Mouse (Mus musculus): Measurements from ENCODE around the gene Inhbe. TPM values are rescaled to one million over a fixed set of nuclear protein-coding genes. Genes with fewer than 3 reads are reported as not detected.

The Inhbe gene
- polyA plus RNA-seq, 1 experiment from 2014 or later = 0.99 TPM

DNA sequence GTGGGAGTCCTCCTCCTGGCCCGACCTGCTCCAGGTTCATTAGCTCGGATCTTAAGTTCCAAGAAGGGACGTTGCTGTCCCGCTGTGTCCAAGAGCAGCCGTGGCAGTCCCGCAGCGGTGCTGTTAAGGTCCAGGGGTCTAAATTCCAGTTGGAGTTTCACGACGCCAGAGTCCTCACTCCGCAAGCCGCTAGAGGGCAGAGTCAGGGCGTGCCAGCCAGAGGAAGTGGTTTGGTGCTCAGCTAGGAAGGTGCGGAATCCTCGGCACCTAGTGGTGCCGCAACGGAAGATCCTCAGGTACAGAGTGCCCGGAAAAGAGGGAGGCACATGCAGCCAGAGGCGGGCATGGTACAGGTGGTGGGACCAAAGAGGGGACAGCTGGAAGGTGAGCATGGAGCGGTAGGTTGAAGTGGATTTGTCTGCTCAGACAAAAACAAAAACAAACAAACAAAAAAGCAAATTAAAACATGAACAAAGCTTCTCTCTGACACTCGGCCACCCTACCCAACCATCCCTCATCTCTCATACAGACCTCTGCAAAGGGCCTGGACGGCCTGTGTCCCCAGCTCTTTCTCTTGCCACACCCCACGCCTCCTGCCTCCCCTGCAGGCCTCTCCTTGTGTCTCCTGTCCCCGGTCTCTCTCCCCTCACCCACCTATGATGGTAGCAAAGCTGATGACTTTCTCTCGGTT is 3.5 kb downstream of the Inhbe start:
- peaks cover 6% of the 10 kb centered on the region for H3K4me1 ChIP-seq (ENCODE audit: control insufficient read depth, low read depth, low read length)
- no peaks in the 10 kb centered on the region for H3K27me3 ChIP-seq (ENCODE audit: control insufficient read depth, insufficient read depth, low read depth, low read length)
- peak overlapping the region; percentile 38; the same call in 1 of the 2 replicates for H3K9ac ChIP-seq (ENCODE audit: low read depth, low read length)
- H3K9me3 ChIP-seq (replicated peaks; ENCODE audit: control insufficient read depth, low read length) = no peaks in the 10 kb centered on the region
- H3K4me2 ChIP-seq (ENCODE audit: low read depth, low read length) = peak overlapping the region; percentile 48
- peak overlapping the region; percentile 64 for H3K27ac ChIP-seq (ENCODE audit: low read length)
- peak overlapping the region; percentile 13; the same call in 1 of the 2 replicates for H3K4me3 ChIP-seq (ENCODE audit: low read depth, low read length)
- peak; percentile 37 for ATAC-seq (ENCODE audit: low read depth)
- 9% methylated on average over 24 of the region's 24 CpGs for WGBS (ENCODE audit: insufficient replicate concordance)
- H3K36me3 ChIP-seq (ENCODE audit: control insufficient read depth, insufficient read depth) = no peaks in the 10 kb centered on the region

DNA sequence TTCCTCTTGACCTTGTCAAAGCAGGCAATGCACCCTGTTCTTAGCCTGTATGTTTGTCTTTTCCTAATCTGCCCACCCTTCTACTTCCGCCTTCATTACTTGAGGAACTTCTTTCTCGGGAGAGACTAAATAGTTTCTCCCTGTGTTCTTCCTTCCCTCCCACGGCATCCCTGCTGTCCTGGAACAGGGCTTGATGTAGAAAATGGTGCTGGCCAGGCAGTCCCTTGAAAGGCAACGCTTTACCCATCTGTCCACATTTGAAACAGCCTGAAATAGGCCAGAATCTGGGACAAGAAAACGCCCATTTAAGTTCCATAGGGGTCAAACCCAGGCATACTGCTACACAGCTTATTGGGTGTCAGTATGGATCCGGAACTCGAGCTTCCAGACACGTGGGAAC is 4.4 kb downstream of the Inhbe start:
- no peaks in the 10 kb centered on the region for H3K27me3 ChIP-seq (ENCODE audit: control insufficient read depth, insufficient read depth, low read depth, low read length)
- no peak overlapping the region for H3K27ac ChIP-seq (ENCODE audit: low read length)
- no peak for ATAC-seq (ENCODE audit: low read depth)
- 50% methylated on average over 8 of the region's 8 CpGs for WGBS (ENCODE audit: insufficient replicate concordance)
- peaks cover 6% of the 10 kb centered on the region for H3K4me1 ChIP-seq (ENCODE audit: control insufficient read depth, low read depth, low read length)
- H3K4me2 ChIP-seq (ENCODE audit: low read depth, low read length) = no peak overlapping the region
- H3K9me3 ChIP-seq (replicated peaks; ENCODE audit: control insufficient read depth, low read length) = no peaks in the 10 kb centered on the region
- H3K9ac ChIP-seq (ENCODE audit: low read depth, low read length) = no peak overlapping the region
- no peak overlapping the region for H3K4me3 ChIP-seq (ENCODE audit: low read depth, low read length)
- H3K36me3 ChIP-seq (ENCODE audit: control insufficient read depth, insufficient read depth) = no peaks in the 10 kb centered on the region

DNA sequence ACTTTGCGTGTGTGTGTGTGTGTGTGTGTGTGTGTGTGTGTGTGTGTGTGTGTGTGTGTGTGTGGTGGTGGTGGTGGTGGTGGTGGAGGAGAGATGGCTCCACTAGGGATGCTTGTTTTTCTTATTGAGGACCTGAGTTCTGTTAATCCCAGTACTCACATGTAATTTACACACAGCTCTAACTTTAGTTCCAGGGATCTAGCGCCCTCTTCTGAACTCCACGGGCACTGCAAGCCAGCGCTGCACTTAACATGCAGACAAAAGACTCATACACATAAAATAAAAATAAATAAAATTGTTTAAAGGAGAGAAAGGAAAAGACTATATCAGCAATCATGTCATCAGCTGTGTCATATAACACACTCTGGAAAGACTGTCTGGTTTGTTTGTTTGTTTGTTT is 5.3 kb downstream of the Inhbe start:
- WGBS (ENCODE audit: insufficient replicate concordance) = 65% methylated on average over 4 of the region's 4 CpGs

GRCm38 (mm10) chr10:127346173-127346572 is 8.0 kb downstream of the Inhbe start:
- Histone ChIP-seq H3K27me3 (ENCODE audit: control insufficient read depth, insufficient read depth, low read depth, low read length) (peaks cover 14% of the 10 kb centered on the region), H3K27ac (ENCODE audit: low read length) (no peak overlapping the region), H3K4me1 (ENCODE audit: control insufficient read depth, low read depth, low read length) (peaks cover 11% of the 10 kb centered on the region), H3K4me3 (ENCODE audit: low read depth, low read length) (no peak overlapping the region), H3K9ac (ENCODE audit: low read depth, low read length) (no peak overlapping the region), H3K4me2 (ENCODE audit: low read depth, low read length) (no peak overlapping the region), H3K36me3 (ENCODE audit: control insufficient read depth, insufficient read depth) (no peaks in the 10 kb centered on the region), H3K9me3 (replicated peaks; ENCODE audit: control insufficient read depth, low read length) (no peaks in the 10 kb centered on the region)
- no peak for ATAC-seq (ENCODE audit: low read depth)
- WGBS (ENCODE audit: insufficient replicate concordance) = 63% methylated on average over 3 of the region's 3 CpGs

More for the DNA sequence above, 5.3 kb downstream of the Inhbe start:
- no peak overlapping the region for H3K4me2 ChIP-seq (ENCODE audit: low read depth, low read length)
- H3K9me3 ChIP-seq (replicated peaks; ENCODE audit: control insufficient read depth, low read length) = no peaks in the 10 kb centered on the region
- H3K27ac ChIP-seq (ENCODE audit: low read length) = no peak overlapping the region
- no peaks in the 10 kb centered on the region for H3K27me3 ChIP-seq (ENCODE audit: control insufficient read depth, insufficient read depth, low read depth, low read length)
- no peak overlapping the region for H3K4me3 ChIP-seq (ENCODE audit: low read depth, low read length)
- no peak for ATAC-seq (ENCODE audit: low read depth)
- H3K9ac ChIP-seq (ENCODE audit: low read depth, low read length) = no peak overlapping the region
- H3K36me3 ChIP-seq (ENCODE audit: control insufficient read depth, insufficient read depth) = no peaks in the 10 kb centered on the region
- peaks cover 4% of the 10 kb centered on the region for H3K4me1 ChIP-seq (ENCODE audit: control insufficient read depth, low read depth, low read length)

- Histone ChIP-seq H3K9ac (ENCODE audit: low read depth, low read length) (no peak overlapping the region), H3K4me3 (ENCODE audit: low read depth, low read length) (no peak overlapping the region), H3K27ac (ENCODE audit: low read length) (no peak overlapping the region), H3K4me1 (ENCODE audit: control insufficient read depth, low read depth, low read length) (peaks cover 23% of the 10 kb centered on the region), H3K36me3 (ENCODE audit: control insufficient read depth, insufficient read depth) (no peaks in the 10 kb centered on the region), H3K27me3 (ENCODE audit: control insufficient read depth, insufficient read depth, low read depth, low read length) (peaks cover 46% of the 10 kb centered on the region), H3K4me2 (ENCODE audit: low read depth, low read length) (no peak overlapping the region), H3K9me3 (replicated peaks; ENCODE audit: control insufficient read depth, low read length) (no peaks in the 10 kb centered on the region)
- WGBS (ENCODE audit: insufficient replicate concordance) = 32% methylated on average over 3 of the region's 3 CpGs
- no peak for ATAC-seq (ENCODE audit: low read depth)
These were observed 11.2 kb downstream of the Inhbe start for GRCm38 (mm10) chr10:127343029-127343428.

- Histone ChIP-seq H3K9me3 (replicated peaks; ENCODE audit: control insufficient read depth, low read length) (no peaks in the 10 kb centered on the region), H3K4me1 (ENCODE audit: control insufficient read depth, low read depth, low read length) (peaks cover 23% of the 10 kb centered on the region), H3K9ac (ENCODE audit: low read depth, low read length) (no peak within 1 kb of the TSS; the same call in 1 of the 2 replicates), H3K27me3 (ENCODE audit: control insufficient read depth, insufficient read depth, low read depth, low read length) (peaks cover 53% of the 10 kb centered on the region), H3K4me3 (ENCODE audit: low read depth, low read length) (peak within 1 kb of the TSS; percentile 41), H3K4me2 (ENCODE audit: low read depth, low read length) (peak within 1 kb of the TSS; percentile 50), H3K27ac (ENCODE audit: low read length) (no peak within 1 kb of the TSS), H3K36me3 (ENCODE audit: control insufficient read depth, insufficient read depth) (no peaks in the 10 kb centered on the region)
- under 1% methylated on average over 29 of the region's 29 CpGs for WGBS (ENCODE audit: insufficient replicate concordance)
- peak; percentile 25; the same call in 1 of the 2 replicates for ATAC-seq (ENCODE audit: low read depth)
These were observed 12.1 kb downstream of the Inhbe start, which contains the start of gene Gli1 for GRCm38 (mm10) chr10:127341891-127342639. TSS of gene Gli1 (minus strand) at chr10:127341974.

GRCm38 (mm10) chr10:127341360-127341690 is 12.9 kb downstream of the Inhbe start:
- no peak overlapping the region; the same call in 1 of the 2 replicates for H3K9ac ChIP-seq (ENCODE audit: low read depth, low read length)
- no peak for ATAC-seq (ENCODE audit: low read depth)
- H3K4me1 ChIP-seq (ENCODE audit: control insufficient read depth, low read depth, low read length) = peaks cover 23% of the 10 kb centered on the region
- no peaks in the 10 kb centered on the region for H3K9me3 ChIP-seq (replicated peaks; ENCODE audit: control insufficient read depth, low read length)
- 2% methylated on average over 9 of the region's 11 CpGs for WGBS (ENCODE audit: insufficient replicate concordance)
- H3K27me3 ChIP-seq (ENCODE audit: control insufficient read depth, insufficient read depth, low read depth, low read length) = peaks cover 53% of the 10 kb centered on the region
- peak overlapping the region; percentile 50 for H3K4me2 ChIP-seq (ENCODE audit: low read depth, low read length)
- peak overlapping the region; percentile 41 for H3K4me3 ChIP-seq (ENCODE audit: low read depth, low read length)
- no peak overlapping the region for H3K27ac ChIP-seq (ENCODE audit: low read length)
- no peaks in the 10 kb centered on the region for H3K36me3 ChIP-seq (ENCODE audit: control insufficient read depth, insufficient read depth)

GRCm38 (mm10) chr10:127340577-127341359 is 13.4 kb downstream of the Inhbe start:
- WGBS (ENCODE audit: insufficient replicate concordance) = 2% methylated on average over 27 of the region's 27 CpGs
- peak overlapping the region; percentile 45 for H3K4me3 ChIP-seq (ENCODE audit: low read depth, low read length)
- H3K4me2 ChIP-seq (ENCODE audit: low read depth, low read length) = peak overlapping the region; percentile 54; the same call in 1 of the 2 replicates
- H3K27ac ChIP-seq (ENCODE audit: low read length) = no peak overlapping the region
- no peak overlapping the region; the same call in 1 of the 2 replicates for H3K9ac ChIP-seq (ENCODE audit: low read depth, low read length)
- no peak for ATAC-seq (ENCODE audit: low read depth)
- no peaks in the 10 kb centered on the region for H3K9me3 ChIP-seq (replicated peaks; ENCODE audit: control insufficient read depth, low read length)
- H3K4me1 ChIP-seq (ENCODE audit: control insufficient read depth, low read depth, low read length) = peaks cover 23% of the 10 kb centered on the region
- H3K36me3 ChIP-seq (ENCODE audit: control insufficient read depth, insufficient read depth) = no peaks in the 10 kb centered on the region
- peaks cover 53% of the 10 kb centered on the region for H3K27me3 ChIP-seq (ENCODE audit: control insufficient read depth, insufficient read depth, low read depth, low read length)
